Mouse (Mus musculus) olfactory bulb, adult 2 months (tissue): ENCODE data around the gene Svop.

Source experiments
- CTCF ChIP-seq: fragments of 200-500 bp; IDR thresholded peaks from 2 replicates; pipeline ENCODE4 v1.5.1; 2012; ENCODE audit warnings: low read depth, mild to moderate bottlenecking, low read length, moderate library complexity; ENCODE audit not compliant: insufficient read depth
- POLR2A ChIP-seq: fragments of 200-500 bp; IDR thresholded peaks from 2 replicates; pipeline ENCODE4 v1.6.1; 2012; ENCODE audit warnings: mild to moderate bottlenecking, low read depth, low read length, moderate library complexity; ENCODE audit not compliant: insufficient read depth

DNA sequence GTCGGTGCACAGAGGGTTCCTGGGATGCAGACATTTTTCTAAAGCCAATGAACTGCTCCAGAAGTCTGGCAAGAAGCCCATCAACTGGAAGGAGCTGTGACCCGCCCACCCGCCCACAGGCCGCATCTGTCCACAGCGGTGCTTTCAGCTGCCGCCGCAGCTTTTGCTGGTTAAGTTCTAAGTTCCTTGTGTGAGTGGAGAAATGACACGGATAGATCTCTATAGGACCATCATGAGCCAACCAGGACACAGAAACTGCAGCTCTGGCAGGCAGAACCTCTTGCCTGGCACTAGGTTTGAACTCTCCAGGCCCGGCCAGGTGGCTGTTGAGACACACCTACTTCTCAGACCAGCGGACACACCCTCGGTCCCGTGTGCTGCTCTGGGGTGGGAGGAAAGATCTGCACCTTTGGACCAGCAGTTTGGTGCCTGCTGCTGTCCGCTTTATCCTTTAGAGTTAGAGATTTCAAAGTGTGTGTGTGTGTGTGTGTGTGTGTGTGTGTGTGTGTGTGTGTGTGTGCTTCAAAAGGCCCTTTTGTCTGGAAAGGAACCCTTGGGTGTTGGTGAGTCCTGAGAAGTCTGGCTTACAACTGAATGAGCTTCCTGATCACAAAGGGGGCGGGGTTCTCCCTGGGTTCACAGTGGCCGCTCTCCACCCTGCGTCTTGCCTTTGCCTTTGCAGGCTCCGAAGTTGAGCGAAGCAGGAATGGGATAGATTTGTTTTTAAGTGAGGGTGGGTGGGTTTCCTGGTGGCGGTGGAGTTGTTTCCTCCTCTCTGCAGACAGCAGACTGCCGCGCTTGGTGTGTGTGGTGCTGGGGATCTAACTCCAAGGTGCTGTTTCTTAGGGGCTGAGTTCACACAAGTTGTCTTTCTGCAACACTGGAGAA lies 47.2 kb upstream of the Svop start:
- TF ChIP-seq CTCF, result no peak
- no peak for TF ChIP-seq POLR2A
